Mouse (Mus musculus) stomach, postnatal 0 days (tissue): ENCODE data around the gene Ttc29.

ENCODE experiments used
- CTCF ChIP-seq: IDR thresholded peaks from 2 replicates; pipeline ENCODE4 v1.5.1; 2016; ENCODE audit warnings: antibody characterized with exemption, low read depth, mild to moderate bottlenecking, moderate library complexity
- EP300 ChIP-seq: optimal IDR thresholded peaks from 2 replicates; pipeline ENCODE3; 2016; ENCODE audit warnings: antibody characterized with exemption

GRCm38 (mm10) chr8:78342151-78342550, 129.1 kb downstream of the Ttc29 start:
- TF ChIP-seq CTCF (no peak), EP300 (no peak)
